Mouse (Mus musculus): ENCODE results near the gene Tekt1. TPM values are rescaled to one million over a fixed set of nuclear protein-coding genes. Genes with fewer than 3 reads are reported as not detected.

Gene Tekt1
- total and polyA plus RNA-seq, 3 experiments, result 0.08 TPM; not detected in 2

DNA sequence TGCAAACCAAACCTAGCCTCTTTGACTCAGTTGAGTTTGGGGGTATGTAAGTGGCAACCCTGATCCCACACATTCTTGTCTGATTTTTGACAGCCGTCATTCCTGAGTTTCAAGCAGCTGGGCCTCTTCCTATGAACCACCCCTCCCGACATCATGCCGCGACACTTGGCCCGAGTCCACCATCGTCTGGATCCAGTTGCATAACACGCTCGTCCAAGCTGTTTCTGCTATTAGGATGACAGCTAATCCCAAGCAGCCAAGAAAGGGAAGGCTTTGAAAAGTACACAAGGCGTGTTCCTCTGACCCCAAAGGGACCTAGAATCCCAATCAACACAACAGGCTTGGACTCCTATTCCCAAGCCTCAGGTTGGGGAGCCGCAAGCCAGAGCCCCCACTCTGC lies 34.8 kb upstream of the Tekt1 start:
- dilution Hi-C loops (cut with MboI; ENCODE audit: extremely low pct_ligation_motif_present, extremely low pct_unique_long_range_greater_than_20kb, low sequenced_read_pairs), result no loop called here

GRCm38 (mm10) chr11:72396621-72397020 lies 34.4 kb upstream of the Tekt1 start:
- in situ Hi-C loops (cut with MboI; ENCODE audit: low pct_ligation_motif_present, low pct_unique_long_range_greater_than_20kb, low sequenced_read_pairs), result no loop called here
- peaks cover 7% of the 10 kb centered on the region for H3K9me3 ChIP-seq (replicated peaks; ENCODE audit: low read length)
- H3K79me2 ChIP-seq (replicated peaks; ENCODE audit: control insufficient read depth, extremely low read depth, insufficient read depth, poor library complexity, severe bottlenecking), result no peaks in the 10 kb centered on the region
- TF ChIP-seq KAT2A (IDR thresholded peaks at IDR 0.05; ENCODE audit: insufficient replicate concordance, low read length) (no peak), EP300 (IDR thresholded peaks at IDR 0.05; ENCODE audit: low read length) (no peak), NRF1 (IDR thresholded peaks at IDR 0.05; ENCODE audit: low read depth, low read length) (no peak), ZMIZ1 (IDR thresholded peaks at IDR 0.05; ENCODE audit: low read depth, low read length) (no peak), MEF2A (IDR thresholded peaks at IDR 0.05; ENCODE audit: borderline replicate concordance, low read depth, low read length) (no peak), HCFC1 (IDR thresholded peaks at IDR 0.05; ENCODE audit: low read depth, low read length) (no peak), SMC3 (IDR thresholded peaks at IDR 0.05; ENCODE audit: low read depth, low read length) (no peak), MAX (IDR thresholded peaks at IDR 0.05; ENCODE audit: low read length) (no peak), CTCF (conservative IDR thresholded peaks at IDR 0.05 in 1 of 2, IDR thresholded peaks at IDR 0.05 in 1 of 2; ENCODE audit: low read depth in 2 of 2, low read length in 2 of 2) (no peak), USF2 (conservative IDR thresholded peaks at IDR 0.05; ENCODE audit: low read depth, low read length) (no peak), UBTF (IDR thresholded peaks at IDR 0.05; ENCODE audit: low read depth, low read length) (no peak), PAX5 (IDR thresholded peaks at IDR 0.05; ENCODE audit: low read length) (no peak), ZC3H11A (IDR thresholded peaks at IDR 0.05; ENCODE audit: low read depth, low read length) (no peak), ELF1 (IDR thresholded peaks at IDR 0.05; ENCODE audit: low read depth, low read length) (no peak), E2F4 (IDR thresholded peaks at IDR 0.05; ENCODE audit: insufficient replicate concordance, low read depth, low read length) (no peak), GABPA (IDR thresholded peaks at IDR 0.05; ENCODE audit: insufficient replicate concordance, low read depth, low read length) (no peak), RAD21 (IDR thresholded peaks at IDR 0.05; ENCODE audit: low read depth, low read length) (no peak)
- H3K36me3 ChIP-seq (replicated peaks in 1 of 2; ENCODE audit: control insufficient read depth in 1 of 2, insufficient read depth in 1 of 2, low read length in 1 of 2), result no peaks in the 10 kb centered on the region
- no peak overlapping the region for H3K4me2 ChIP-seq (ENCODE audit: insufficient read depth, low read depth, poor library complexity, severe bottlenecking)
- H3K27ac ChIP-seq (ENCODE audit: insufficient read depth, low read depth), result no peak overlapping the region
- DNase-seq (ENCODE audit: extremely low read depth), result no peak
- dilution Hi-C loops (cut with MboI; ENCODE audit: extremely low pct_ligation_motif_present, extremely low pct_unique_long_range_greater_than_20kb, low sequenced_read_pairs), result no loop called here
- peaks cover 89% of the 10 kb centered on the region for H3K27me3 ChIP-seq (replicated peaks)
- H3K9ac ChIP-seq (ENCODE audit: insufficient read depth, low read depth), result no peak overlapping the region
- H3K4me1 ChIP-seq (ENCODE audit: control insufficient read depth in 1 of 2, insufficient read depth in 2 of 2), result no peaks in the 10 kb centered on the region
- H3K4me3 ChIP-seq (replicated peaks in 1 of 3; ENCODE audit: low read depth in 2 of 3, low read length in 2 of 3, poor library complexity in 1 of 3), result no peak overlapping the region

More for the DNA sequence above, 34.8 kb upstream of the Tekt1 start:
- H3K4me3 ChIP-seq (replicated peaks in 1 of 3; ENCODE audit: low read depth in 2 of 3, low read length in 2 of 3, poor library complexity in 1 of 3), result no peak overlapping the region
- H3K27ac ChIP-seq (ENCODE audit: insufficient read depth, low read depth), result no peak overlapping the region
- no peak for DNase-seq (ENCODE audit: extremely low read depth)
- TF ChIP-seq MAFK (IDR thresholded peaks at IDR 0.05; ENCODE audit: insufficient replicate concordance, low read length) (no peak), MAZ (IDR thresholded peaks at IDR 0.05; ENCODE audit: low read depth, low read length) (no peak), POLR2A (IDR thresholded peaks at IDR 0.05; ENCODE audit: low read depth, low read length) (no peak), SMC3 (IDR thresholded peaks at IDR 0.05; ENCODE audit: low read depth, low read length) (no peak), RAD21 (IDR thresholded peaks at IDR 0.05; ENCODE audit: low read depth, low read length) (no peak), PAX5 (IDR thresholded peaks at IDR 0.05; ENCODE audit: low read length) (no peak), MEF2A (IDR thresholded peaks at IDR 0.05; ENCODE audit: borderline replicate concordance, low read depth, low read length) (no peak), GABPA (IDR thresholded peaks at IDR 0.05; ENCODE audit: insufficient replicate concordance, low read depth, low read length) (no peak), IRF4 (IDR thresholded peaks at IDR 0.05; ENCODE audit: low read depth, low read length) (no peak), ZC3H11A (IDR thresholded peaks at IDR 0.05; ENCODE audit: low read depth, low read length) (no peak)
- in situ Hi-C loops (cut with MboI; ENCODE audit: low pct_ligation_motif_present, low pct_unique_long_range_greater_than_20kb, low sequenced_read_pairs), result no loop called here
- H3K9ac ChIP-seq (ENCODE audit: insufficient read depth, low read depth), result no peak overlapping the region
- no peak overlapping the region for H3K4me2 ChIP-seq (ENCODE audit: insufficient read depth, low read depth, poor library complexity, severe bottlenecking)
- peaks cover 7% of the 10 kb centered on the region for H3K9me3 ChIP-seq (replicated peaks; ENCODE audit: low read length)
- H3K79me2 ChIP-seq (replicated peaks; ENCODE audit: control insufficient read depth, extremely low read depth, insufficient read depth, poor library complexity, severe bottlenecking), result no peaks in the 10 kb centered on the region
- H3K36me3 ChIP-seq (replicated peaks in 1 of 2; ENCODE audit: control insufficient read depth in 1 of 2, insufficient read depth in 1 of 2, low read length in 1 of 2), result no peaks in the 10 kb centered on the region
- no peaks in the 10 kb centered on the region for H3K4me1 ChIP-seq (ENCODE audit: control insufficient read depth in 1 of 2, insufficient read depth in 2 of 2)
- peaks cover 89% of the 10 kb centered on the region for H3K27me3 ChIP-seq (replicated peaks)

All from CH12.LX (cell line).